Mouse (Mus musculus) retina, embryonic 14.5 days (tissue): ENCODE measurements around the gene Lce1k.
"Not testable (repeated sequence)": the region's sequence is repeated elsewhere in the genome, so short reads cannot be mapped to it uniquely, and the experiment has no call there.

ENCODE experiments used
- DNase-seq: peaks from one replicate; pipeline ENCODE4 v3.0.0-alpha.2; 2015; ENCODE audit warnings: low spot score

Lce1k gene

DNA sequence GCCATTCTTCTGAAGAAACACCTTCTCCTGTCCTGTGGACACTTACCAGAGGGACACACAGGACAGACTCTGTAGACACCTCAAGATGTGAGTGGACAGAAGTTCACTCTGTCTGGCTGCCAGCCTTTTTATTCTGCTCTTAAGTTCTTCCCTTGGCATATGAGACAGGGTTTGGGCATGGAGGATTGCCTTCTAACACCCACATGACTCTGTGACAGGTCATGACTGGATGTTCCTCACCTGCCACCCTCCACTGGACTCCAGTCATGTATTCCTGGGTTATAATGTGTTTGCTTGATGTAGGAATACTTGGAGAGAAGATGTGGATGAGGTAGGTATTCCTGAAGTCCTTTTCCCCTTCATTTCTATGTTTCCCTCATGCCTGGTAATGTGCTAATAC lies at the start of gene Lce1k:
TSS of gene Lce1k (minus strand) at position 101 of the 400 bp plus-strand sequence.
- no peak for DNase-seq

DNA sequence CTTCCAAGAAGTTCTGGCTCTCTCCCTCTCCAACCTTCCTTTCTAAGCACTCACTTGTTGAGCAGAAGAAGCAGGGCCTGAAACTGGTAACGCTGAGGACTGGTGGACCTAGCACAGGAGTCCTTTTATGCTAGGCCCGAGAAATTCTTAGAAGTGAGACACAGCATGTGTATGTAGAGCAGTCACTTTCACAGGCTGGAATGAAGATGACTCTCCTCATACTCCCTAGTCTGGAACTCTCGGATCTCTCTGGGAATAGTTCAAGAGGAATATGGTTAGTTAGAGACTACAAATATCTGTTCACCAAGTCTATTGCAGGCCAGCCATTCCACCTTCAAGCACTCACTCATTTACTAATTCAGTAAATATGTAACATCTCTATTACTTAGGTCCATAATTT lies 43.5 kb upstream of the Lce1k start, which contains the start of gene Lce1l:
TSS of gene Lce1l (minus strand) at position 101 of the 400 bp plus-strand sequence.
- no peak for DNase-seq

DNA sequence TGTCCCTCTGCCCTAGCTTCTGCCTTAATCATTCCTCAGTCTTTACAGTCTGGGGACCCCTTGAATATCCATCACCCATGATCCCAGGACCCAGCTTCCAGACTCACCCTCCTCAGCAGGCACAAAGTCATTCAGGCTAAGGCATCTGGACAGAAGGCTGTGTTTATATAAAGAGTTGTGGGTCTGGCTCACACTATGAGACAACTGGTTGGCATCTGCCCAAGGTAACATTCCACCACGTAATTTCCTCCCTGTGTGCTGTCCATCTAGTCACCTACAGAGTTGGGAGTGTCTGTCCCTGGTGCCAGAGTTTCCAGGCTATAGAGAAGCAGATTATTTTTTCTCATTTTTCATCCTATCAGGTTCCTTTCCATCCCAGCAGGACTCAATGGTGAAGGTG lies 19.4 kb upstream of the Lce1k start, which contains the start of gene Kprp:
TSS of gene Kprp (minus strand) at position 140 of the 400 bp plus-strand sequence.
- DNase-seq: no peak

DNA sequence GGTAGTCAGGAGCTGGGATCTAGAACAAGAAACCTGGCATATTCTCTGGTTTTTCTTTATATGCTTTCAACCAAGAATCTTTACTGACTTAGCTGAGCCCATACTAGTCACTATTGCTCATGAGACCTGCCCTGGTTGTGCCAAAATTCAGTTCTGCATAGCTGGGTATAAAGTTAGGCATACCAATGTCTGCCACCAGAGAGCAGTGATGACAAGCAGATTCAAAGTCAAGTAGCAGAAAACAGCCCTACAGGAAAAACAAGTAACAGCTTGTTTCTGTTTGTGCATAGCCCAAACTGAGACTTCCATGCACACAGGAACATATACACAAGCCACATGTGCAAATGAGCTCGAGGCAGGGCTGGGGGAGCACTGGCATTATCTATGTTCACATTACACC lies 18.1 kb upstream of the Lce1k start:
- DNase-seq: no peak

- DNase-seq: not testable (repeated sequence)
These were observed 8.3 kb upstream of the Lce1k start for GRCm38 (mm10) chr3:92816036-92816435.

- no peak for DNase-seq
These were observed 7.9 kb upstream of the Lce1k start for GRCm38 (mm10) chr3:92815581-92815980.

GRCm38 (mm10) chr3:92790414-92790813 lies 17.3 kb downstream of the Lce1k start, which contains the start of gene Lce1j:
TSS of gene Lce1j (minus strand) at chr3:92790514.
- no peak for DNase-seq

DNA sequence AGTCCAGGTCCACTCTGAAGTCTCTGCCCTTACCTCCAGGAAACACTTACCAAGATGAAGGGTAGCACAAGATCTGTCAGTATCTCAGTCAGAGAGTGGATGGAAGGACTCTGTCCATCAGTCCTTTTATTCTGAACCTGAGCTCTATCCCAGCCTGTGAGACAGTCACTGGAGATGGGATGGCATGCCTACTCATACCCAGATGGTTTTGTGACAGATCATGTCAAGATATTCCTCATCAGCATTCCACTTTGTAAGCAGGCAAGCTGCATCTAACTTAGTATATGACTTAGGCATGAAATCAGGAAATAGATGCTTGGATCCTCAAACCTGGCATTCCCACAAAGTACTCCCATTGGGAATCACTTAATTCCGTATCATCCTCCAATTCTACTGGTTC lies 28.9 kb downstream of the Lce1k start, which contains the start of gene Lce1i:
TSS of gene Lce1i (minus strand) at position 101 of the 400 bp plus-strand sequence.
- DNase-seq: no peak

- DNase-seq: peak; percentile 7
These were observed 36.1 kb downstream of the Lce1k start for GRCm38 (mm10) chr3:92771573-92771972.

DNA sequence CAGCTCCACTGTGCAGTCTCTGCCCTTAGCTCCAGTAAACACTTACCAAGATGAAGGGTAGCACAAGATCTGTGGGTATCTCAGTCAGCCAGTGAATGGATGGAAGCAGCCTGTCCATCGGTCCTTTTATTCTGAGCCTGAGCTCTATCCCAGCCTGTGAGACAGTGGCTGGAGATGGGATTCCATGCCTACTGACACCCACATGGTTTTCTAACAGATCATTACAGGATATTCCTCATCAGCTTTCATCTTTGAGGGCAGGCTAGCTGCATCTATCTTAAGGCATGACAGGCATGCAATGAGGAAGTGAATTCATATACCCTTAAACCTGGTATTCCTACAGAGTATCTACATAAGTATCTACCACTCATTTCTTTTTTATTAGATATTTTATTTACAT lies 42.7 kb downstream of the Lce1k start, which contains the start of gene Lce1h:
TSS of gene Lce1h (minus strand) at position 101 of the 400 bp plus-strand sequence.
- DNase-seq: no peak
